Comparison of ENCODE assay signal across 7 mouse cellular contexts in the genomic region with DNA sequence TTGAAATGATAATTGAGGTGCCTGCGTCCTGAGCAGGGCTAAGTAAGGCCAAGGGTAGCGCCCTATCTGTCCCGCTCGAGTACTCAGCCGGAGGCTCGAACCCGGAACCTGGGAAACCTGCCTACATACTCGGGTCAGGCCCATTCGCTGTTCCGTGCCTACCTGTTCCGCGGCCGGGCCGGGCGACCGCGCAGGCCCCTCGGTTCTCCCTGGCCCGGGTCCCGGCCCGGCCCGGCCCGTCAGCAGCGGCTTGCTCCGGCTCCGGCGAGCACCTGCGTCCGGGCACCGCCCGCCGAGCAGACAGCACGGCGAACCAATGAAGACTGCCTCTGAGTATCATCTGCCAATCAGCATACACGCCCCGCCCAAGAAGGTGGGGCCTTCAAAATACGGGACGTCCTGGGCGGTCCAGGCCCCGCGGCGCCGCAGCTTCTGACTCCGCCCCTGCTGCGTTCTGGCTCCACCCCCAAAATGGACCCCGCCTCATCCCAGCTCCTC. TPM values are rescaled to one million over a fixed set of nuclear protein-coding genes. Genes with fewer than 3 reads are reported as not detected.
A peak's percentile ranks its signal among the peaks of the same experiment; 100 is the strongest.
DNase-seq lines count a peak whose midpoint lies in the region; ATAC-seq lines count a peak whose summit lies in the region.

A gene (minus strand): TSS at position 287 of the 498 bp plus-strand sequence.

- under 1% methylated on average over 39 of the region's 46 CpGs for WGBS in embryonic facial prominence, embryonic 11.5 days
- 1% methylated on average over 46 of the region's 46 CpGs for WGBS in limb, embryonic 10.5 days
- WGBS in midbrain, embryonic 13.5 days = under 1% methylated on average over 46 of the region's 46 CpGs

- H3K27me3 ChIP-seq in embryonic facial prominence, embryonic 11.5 days (ENCODE audit: control insufficient read depth, insufficient read depth, low read length) = no peaks in the 10 kb centered on the region
- no peaks in the 10 kb centered on the region for H3K27me3 ChIP-seq in limb, embryonic 10.5 days (ENCODE audit: low read depth, poor library complexity, severe bottlenecking)
- H3K27me3 ChIP-seq in midbrain, embryonic 13.5 days = no peaks in the 10 kb centered on the region

- H3K4me1 ChIP-seq in embryonic facial prominence, embryonic 11.5 days (ENCODE audit: control insufficient read depth, insufficient read depth, low read length) = no peaks in the 10 kb centered on the region
- peaks cover 5% of the 10 kb centered on the region; the same call in 1 of the 2 replicates for H3K4me1 ChIP-seq in limb, embryonic 10.5 days
- H3K4me1 ChIP-seq in midbrain, embryonic 13.5 days (replicated peaks) = peaks cover 5% of the 10 kb centered on the region; the same call in 1 of the 2 replicates

- H3K27ac ChIP-seq in embryonic facial prominence, embryonic 11.5 days (replicated peaks; ENCODE audit: low read depth, low read length) = no peak within 1 kb of the TSS
- H3K27ac ChIP-seq in limb, embryonic 10.5 days = peak within 1 kb of the TSS; percentile 84
- 0 out of 2 replicates have a peak within 1 kb of the TSS, but pooled peaks have one; percentile 10 for H3K27ac ChIP-seq in midbrain, embryonic 13.5 days

- H3K9ac ChIP-seq in embryonic facial prominence, embryonic 11.5 days (replicated peaks; ENCODE audit: low read length) = peak within 1 kb of the TSS; percentile 73
- H3K9ac ChIP-seq in midbrain, embryonic 13.5 days (replicated peaks) = peak within 1 kb of the TSS; percentile 74

- peak within 1 kb of the TSS; percentile 86 for H3K4me3 ChIP-seq in embryonic facial prominence, embryonic 11.5 days (ENCODE audit: low read depth, low read length)
- H3K4me3 ChIP-seq in limb, embryonic 10.5 days = peak within 1 kb of the TSS; percentile 79
- H3K4me3 ChIP-seq in midbrain, embryonic 13.5 days (replicated peaks) = peak within 1 kb of the TSS; percentile 62

- peak; percentile 99 for ATAC-seq in embryonic facial prominence, embryonic 11.5 days (replicated peaks; ENCODE audit: insufficient number of reproducible peaks, low FRiP score, low TSS enrichment, low read depth)
- peak; percentile 100 for ATAC-seq in granulocyte monocyte progenitor cell, adult 5-6 weeks (replicated peaks; ENCODE audit: poor library complexity, severe bottlenecking)
- ATAC-seq in midbrain, embryonic 13.5 days = peak; percentile 100

- H3K9me3 ChIP-seq in embryonic facial prominence, embryonic 11.5 days (replicated peaks; ENCODE audit: control insufficient read depth, low read length) = no peaks in the 10 kb centered on the region
- H3K9me3 ChIP-seq in limb, embryonic 10.5 days (replicated peaks) = no peaks in the 10 kb centered on the region
- no peaks in the 10 kb centered on the region for H3K9me3 ChIP-seq in midbrain, embryonic 13.5 days

- peak; percentile 99 for DNase-seq in adrenal gland, postnatal 14 days
- peak; percentile 97 for DNase-seq in embryonic facial prominence, embryonic 11.5 days (ENCODE audit: low spot score)
- DNase-seq in kidney, adult 11 months = peak; percentile 99
- peak; percentile 96 for DNase-seq in limb, embryonic 10.5 days (ENCODE audit: low spot score)
- peak; percentile 98 for DNase-seq in spleen, adult 12 weeks (ENCODE audit: low spot score)

- H3K4me2 ChIP-seq in embryonic facial prominence, embryonic 11.5 days (ENCODE audit: low read depth, low read length) = peak within 1 kb of the TSS; percentile 62
- peak within 1 kb of the TSS; percentile 61 for H3K4me2 ChIP-seq in midbrain, embryonic 13.5 days (replicated peaks)

- H3K36me3 ChIP-seq in embryonic facial prominence, embryonic 11.5 days (replicated peaks; ENCODE audit: control insufficient read depth, insufficient read depth, low read depth, low read length) = no peaks in the 10 kb centered on the region
- H3K36me3 ChIP-seq in limb, embryonic 10.5 days = no peaks in the 10 kb centered on the region
- H3K36me3 ChIP-seq in midbrain, embryonic 13.5 days = 0 out of 2 replicates have a peak, but pooled peaks cover 4% of the 10 kb centered on the region

RNA-seq across cellular contexts. Expression of the gene that starts here (rescaled TPM):
- 119 and 133 TPM in 2 replicates for total RNA-seq in adrenal gland, postnatal 14 days (2021)
- polyA plus RNA-seq in embryonic facial prominence, embryonic 11.5 days (2014; fragmentation: Nextera tagmentation; extraction: Ambion mirVana) = 30.0 and 32.7 TPM in 2 replicates
- total RNA-seq in granulocyte monocyte progenitor cell, adult 5-6 weeks (2014; fragmentation: Nextera tagmentation) = 29.5 and 41.2 TPM in 2 replicates
- 20.0 and 22.4 TPM in 2 replicates for total RNA-seq in granulocyte monocyte progenitor cell, adult 5-6 weeks (2017)
- 30.1 and 32.5 TPM in 2 replicates for polyA plus RNA-seq in limb, embryonic 10.5 days (2016; fragmentation: Nextera tagmentation; extraction: Ambion mirVana)
- 54.4 and 55.8 TPM in 2 replicates for polyA plus RNA-seq in midbrain, embryonic 13.5 days (2015; fragmentation: Nextera tagmentation; extraction: Ambion mirVana)
